9 mouse cellular contexts compared by ENCODE assay signal in genomic region chr2:158641869-158642268, GRCm38 (mm10). TPM values are rescaled to one million over a fixed set of nuclear protein-coding genes. Genes with fewer than 3 reads are reported as not detected.
DNase-seq lines count a peak whose midpoint lies in the region; ATAC-seq and TF ChIP-seq lines count a peak whose summit lies in the region.
"Had no signal": no experiment of that assay in that cellular context is flagged by ENCODE, and none has a peak within 500 bp of the region (broad histone marks: within the 10 kb centered on the region; RNA-seq: fewer than 3 reads in every experiment).

No protein-coding gene starts in this region.

- no peak overlapping the region for H3K4me3 ChIP-seq in hindbrain, embryonic 11.5 days (ENCODE audit: low read depth, low read length)
- H3K4me3 ChIP-seq in stomach, postnatal 0 days (ENCODE audit: low read depth, low read length) = no peak overlapping the region
- H3K4me3 ChIP-seq: lung, embryonic 15.5 days had no signal

- DNase-seq in kidney, adult 18-20 months = peak; percentile 74
- DNase-seq in kidney, adult 11 months = no peak
- DNase-seq in adrenal gland, postnatal 25 days = peak; percentile 67
- peak; percentile 85 for DNase-seq in hindbrain, embryonic 11.5 days (ENCODE audit: low spot score)
- peak; percentile 73 to 83 for DNase-seq in left cerebral cortex, postnatal 25 days (ENCODE audit: low spot score in 2 of 2)
- peak; percentile 77 for DNase-seq in naive thymus-derived CD4-positive, alpha-beta T cell, adult 2 months (ENCODE audit: low read depth)
- DNase-seq in stomach, postnatal 0 days (ENCODE audit: low spot score) = peak; percentile 56

- TF ChIP-seq EP300 in stomach, postnatal 0 days (optimal IDR thresholded peaks at IDR 0.05) = no peak

- H3K27ac ChIP-seq in hindbrain, embryonic 11.5 days (ENCODE audit: low read depth, low read length) = no peak overlapping the region
- no peak overlapping the region for H3K27ac ChIP-seq in stomach, postnatal 0 days (replicated peaks)
- H3K27ac ChIP-seq: lung, embryonic 15.5 days had no signal

- intact Hi-C loops in left cerebral cortex, postnatal 25 days (cut with DNase I) = loop anchor here (2.0 to 5.0 kb wide), 2 partner anchors 95 to 265 kb away; partner anchors contain the start of gene Snhg11

- H3K4me2 ChIP-seq in hindbrain, embryonic 11.5 days (replicated peaks; ENCODE audit: low read depth, low read length) = no peak overlapping the region
- H3K4me2 ChIP-seq in stomach, postnatal 0 days (replicated peaks; ENCODE audit: low read depth) = no peak overlapping the region
- H3K4me2 ChIP-seq: lung, embryonic 15.5 days had no signal

- peak; percentile 90 for TF ChIP-seq CTCF in stomach, postnatal 0 days (IDR thresholded peaks at IDR 0.05; ENCODE audit: low read depth)

- H3K4me1 ChIP-seq in hindbrain, embryonic 11.5 days (replicated peaks; ENCODE audit: control insufficient read depth, insufficient read depth, low read length) = no peaks in the 10 kb centered on the region
- H3K4me1 ChIP-seq in stomach, postnatal 0 days (replicated peaks; ENCODE audit: control insufficient read depth, insufficient read depth) = no peaks in the 10 kb centered on the region
- H3K4me1 ChIP-seq: lung, embryonic 15.5 days had no signal

- no peaks in the 10 kb centered on the region for H3K27me3 ChIP-seq in hindbrain, embryonic 11.5 days (ENCODE audit: control insufficient read depth, insufficient read depth, low read length)
- no peaks in the 10 kb centered on the region for H3K27me3 ChIP-seq in stomach, postnatal 0 days (ENCODE audit: control insufficient read depth, insufficient read depth, low read length)
- H3K27me3 ChIP-seq: lung, embryonic 15.5 days had no signal

- 19% methylated on average over 2 of the region's 2 CpGs for WGBS in hindbrain, embryonic 11.5 days
- WGBS in stomach, postnatal 0 days = 17% methylated on average over 2 of the region's 2 CpGs

- peaks cover 3% of the 10 kb centered on the region; the same call in 1 of the 2 replicates for H3K36me3 ChIP-seq in hindbrain, embryonic 11.5 days (ENCODE audit: control insufficient read depth, insufficient read depth, low read length)
- H3K36me3 ChIP-seq in stomach, postnatal 0 days (ENCODE audit: control insufficient read depth, insufficient read depth, low read length) = peaks cover 24% of the 10 kb centered on the region

- peak; percentile 67; the same call in 1 of the 2 replicates for ATAC-seq in erythroid progenitor cell, adult 5-6 weeks (replicated peaks; ENCODE audit: low FRiP score, poor library complexity, severe bottlenecking)
- ATAC-seq in hindbrain, embryonic 11.5 days (ENCODE audit: low FRiP score) = no peak
- ATAC-seq in stomach, postnatal 0 days (ENCODE audit: low FRiP score, low TSS enrichment) = no peak

- no peak overlapping the region for H3K9ac ChIP-seq in hindbrain, embryonic 11.5 days (ENCODE audit: low read depth, low read length)
- H3K9ac ChIP-seq in stomach, postnatal 0 days (ENCODE audit: low read length) = no peak overlapping the region
- H3K9ac ChIP-seq: lung, embryonic 15.5 days had no signal

- H3K9me3 ChIP-seq in hindbrain, embryonic 11.5 days (ENCODE audit: control insufficient read depth, low read length) = no peaks in the 10 kb centered on the region
- no peaks in the 10 kb centered on the region for H3K9me3 ChIP-seq in stomach, postnatal 0 days (ENCODE audit: control insufficient read depth, low read length)
- H3K9me3 ChIP-seq: lung, embryonic 15.5 days had no signal

RNA-seq across cellular contexts. Expression of gene Actr5, which starts 17.2 kb away (rescaled TPM):
- 9.9 and 14.8 TPM in 2 replicates for total RNA-seq in adrenal gland, postnatal 25 days (2021)
- total RNA-seq in erythroid progenitor cell, adult 5-6 weeks (2015; ENCODE audit: low replicate concordance) = 0.84 and 7.2 TPM in 2 replicates
- total RNA-seq in erythroid progenitor cell, adult 5-6 weeks (2017; ENCODE audit: low replicate concordance) = 4.2 and 6.2 TPM in 2 replicates
- 13.7 and 16.7 TPM in 2 replicates for polyA plus RNA-seq in hindbrain, embryonic 11.5 days (2014; fragmentation: Nextera tagmentation; extraction: Ambion mirVana)
- total RNA-seq in left cerebral cortex, postnatal 25 days (2021) = 1 to 10 TPM; 7.3 to 9.6 TPM
- 5.1 and 5.2 TPM in 2 replicates for polyA plus RNA-seq in stomach, postnatal 0 days (2015; fragmentation: Nextera tagmentation; extraction: Ambion mirVana)

RNA-seq across cellular contexts. Expression of gene Ppp1r16b, which starts 23.3 kb away (rescaled TPM):
- 15.8 and 19.0 TPM in 2 replicates for total RNA-seq in adrenal gland, postnatal 25 days (2021)
- total RNA-seq in erythroid progenitor cell, adult 5-6 weeks (2015; ENCODE audit: low replicate concordance) = 1.4 and 2.5 TPM in 2 replicates
- 1.7 and 2.3 TPM in 2 replicates for total RNA-seq in erythroid progenitor cell, adult 5-6 weeks (2017; ENCODE audit: low replicate concordance)
- 2.4 and 3.6 TPM in 2 replicates for polyA plus RNA-seq in hindbrain, embryonic 11.5 days (2014; fragmentation: Nextera tagmentation; extraction: Ambion mirVana)
- total RNA-seq in left cerebral cortex, postnatal 25 days (2021) = 100 to 1,000 TPM; 119 to 132 TPM
- polyA plus RNA-seq in stomach, postnatal 0 days (2015; fragmentation: Nextera tagmentation; extraction: Ambion mirVana) = 2.0 and 2.1 TPM in 2 replicates

RNA-seq across cellular contexts. Expression of gene Slc32a1, which starts 31.3 kb away (rescaled TPM):
- not detected in 2 replicates for total RNA-seq in adrenal gland, postnatal 25 days (2021)
- not detected in 2 replicates for total RNA-seq in erythroid progenitor cell, adult 5-6 weeks (2015; ENCODE audit: low replicate concordance)
- total RNA-seq in erythroid progenitor cell, adult 5-6 weeks (2017; ENCODE audit: low replicate concordance) = not detected in 2 replicates
- polyA plus RNA-seq in hindbrain, embryonic 11.5 days (2014; fragmentation: Nextera tagmentation; extraction: Ambion mirVana) = 1.9 and 2.9 TPM in 2 replicates
- 100 to 1,000 TPM in 1 of 2 experiments, 10 to 100 TPM in 1; 81.8 to 112 TPM for total RNA-seq in left cerebral cortex, postnatal 25 days (2021)
- polyA plus RNA-seq in stomach, postnatal 0 days (2015; fragmentation: Nextera tagmentation; extraction: Ambion mirVana) = not detected in 2 replicates
- polyA plus RNA-seq: lung, embryonic 15.5 days had no signal

Comparison
In these comparisons a context has a peak if more than half of its experiments do, and no peak if none do; other contexts are left out.
1. RNA of gene Slc32a1, which starts 31.3 kb away (total RNA-seq): 81.8 to 112 TPM in left cerebral cortex, postnatal 25 days; not detected in adrenal gland, postnatal 25 days and not detected in erythroid progenitor cell, adult 5-6 weeks; every median in the first group is over 10 times any median in the second.